Mouse (Mus musculus) C2C12 (cell line): ENCODE measurements at regions not wholly inside any gene's neighbourhood (a gene's known extent, or its start where the extent isn't known, plus 50 kb on each side); places are given as distances from the start of the nearest gene placed in this dataset.

Source experiments
- CEBPB ChIP-seq: IDR thresholded peaks from one replicate; pipeline ENCODE4 v1.6.1; 2011; ENCODE audit warnings: low read depth, mild to moderate bottlenecking, control low read depth, moderate library complexity
- CTCF ChIP-seq: IDR thresholded peaks from one replicate; pipeline ENCODE4 v1.5.1; 2011; ENCODE audit not compliant: control insufficient read depth, insufficient read depth, insufficient read length
- MAX ChIP-seq: IDR thresholded peaks from one replicate; pipeline ENCODE4 v1.6.1; 2011; ENCODE audit warnings: mild to moderate bottlenecking, control low read depth
- MYOG ChIP-seq: IDR thresholded peaks from one replicate; pipeline ENCODE4 v1.6.1; 2011; ENCODE audit not compliant: control insufficient read depth, insufficient read length; ENCODE audit errors: extremely low read depth
- USF1 ChIP-seq: IDR thresholded peaks from one replicate; pipeline ENCODE4 v1.6.1; 2011; ENCODE audit warnings: low read depth, mild to moderate bottlenecking, control low read depth, moderate library complexity

GRCm38 (mm10) chr2:73967618-73968017 is 56.5 kb upstream of the Atp5g3 start:
- TF ChIP-seq CTCF (no peak), CEBPB (no peak), MYOG (no peak), USF1 (no peak), MAX (no peak)
